Mouse (Mus musculus): ENCODE results near the gene Dld. TPM values are rescaled to one million over a fixed set of nuclear protein-coding genes. Genes with fewer than 3 reads are reported as not detected.
A peak's percentile ranks its signal among the peaks of the same experiment; 100 is the strongest.

The Dld gene
- 100 to 1,000 TPM; 106 to 108 TPM for total RNA-seq (2021)
- long read RNA-seq, experiment 1, transcript Dld-201 (14 exons, 2,544 nt), result major isoform, 152 of 179 reads
- long read RNA-seq, experiment 1, partial matches to known transcripts, result 12 of 179 reads
- long read RNA-seq, experiment 1, other reads (novel, unspliced or antisense), result 15 of 179 reads
- long read RNA-seq, experiment 2, transcript Dld-201 (14 exons, 2,544 nt), result major isoform, 115 of 133 reads
- long read RNA-seq, experiment 2, partial matches to known transcripts, result 4 of 133 reads
- long read RNA-seq, experiment 2, other reads (novel, unspliced or antisense), result 14 of 133 reads

- DNase-seq (ENCODE audit: low spot score in 2 of 2), result peak; percentile 98
These were observed at the start of gene Dld for GRCm38 (mm10) chr12:31350944-31351928. TSS of gene Dld (minus strand) at chr12:31351453.

GRCm38 (mm10) chr12:31400821-31401220, 49.6 kb upstream of the Dld start:
- DNase-seq (ENCODE audit: low spot score in 2 of 2), result no peak

- no peak for DNase-seq (ENCODE audit: low spot score in 2 of 2)
These were observed 46.5 kb upstream of the Dld start for GRCm38 (mm10) chr12:31397709-31398108.

GRCm38 (mm10) chr12:31395895-31396294, 44.6 kb upstream of the Dld start:
- DNase-seq (ENCODE audit: low spot score in 2 of 2), result no peak

GRCm38 (mm10) chr12:31391696-31392095, 40.4 kb upstream of the Dld start:
- DNase-seq (ENCODE audit: low spot score in 2 of 2), result no peak

- DNase-seq (ENCODE audit: low spot score in 2 of 2), result no peak
These were observed 39.3 kb upstream of the Dld start, which contains the start of gene Slc26a3 for GRCm38 (mm10) chr12:31390571-31390970. TSS of gene Slc26a3 (plus strand) at chr12:31390871.

GRCm38 (mm10) chr12:31387303-31387702, 36.0 kb upstream of the Dld start:
- DNase-seq (ENCODE audit: low spot score in 2 of 2), result no peak

- no peak for DNase-seq (ENCODE audit: low spot score in 2 of 2)
These were observed 31.2 kb upstream of the Dld start for GRCm38 (mm10) chr12:31382451-31382850.

- DNase-seq (ENCODE audit: low spot score in 2 of 2), result no peak
These were observed 29.6 kb upstream of the Dld start for GRCm38 (mm10) chr12:31380878-31381277.

- DNase-seq (ENCODE audit: low spot score in 2 of 2), result no peak
These were observed 26.0 kb upstream of the Dld start for GRCm38 (mm10) chr12:31377241-31377640.

GRCm38 (mm10) chr12:31376326-31376950, 25.2 kb upstream of the Dld start:
- no peak for DNase-seq (ENCODE audit: low spot score in 2 of 2)

GRCm38 (mm10) chr12:31375283-31375615, 24.0 kb upstream of the Dld start:
- no peak for DNase-seq (ENCODE audit: low spot score in 2 of 2)

GRCm38 (mm10) chr12:31374603-31375282, 23.5 kb upstream of the Dld start:
- peak; percentile 51 to 52 for DNase-seq (ENCODE audit: low spot score in 2 of 2)

- DNase-seq (ENCODE audit: low spot score in 2 of 2), result no peak
These were observed 18.4 kb upstream of the Dld start for GRCm38 (mm10) chr12:31369656-31370055.

- DNase-seq (ENCODE audit: low spot score in 2 of 2), result no peak
These were observed 17.9 kb upstream of the Dld start for GRCm38 (mm10) chr12:31369118-31369517.

GRCm38 (mm10) chr12:31367721-31368120, 16.5 kb upstream of the Dld start:
- DNase-seq (ENCODE audit: low spot score in 2 of 2), result no peak

- no peak for DNase-seq (ENCODE audit: low spot score in 2 of 2)
These were observed 15.2 kb upstream of the Dld start for GRCm38 (mm10) chr12:31366428-31366827.

- no peak for DNase-seq (ENCODE audit: low spot score in 2 of 2)
These were observed 886 bp downstream of the Dld start for GRCm38 (mm10) chr12:31350191-31350943.

GRCm38 (mm10) chr12:31333261-31333660, 18.0 kb downstream of the Dld start:
- no peak for DNase-seq (ENCODE audit: low spot score in 2 of 2)

- no peak for DNase-seq (ENCODE audit: low spot score in 2 of 2)
These were observed 24.1 kb downstream of the Dld start for GRCm38 (mm10) chr12:31327139-31327538.

Measured in left cerebral cortex, adult 18-20 months (tissue).